Mouse (Mus musculus): ENCODE results near the gene Npc2.

The Npc2 gene

DNA sequence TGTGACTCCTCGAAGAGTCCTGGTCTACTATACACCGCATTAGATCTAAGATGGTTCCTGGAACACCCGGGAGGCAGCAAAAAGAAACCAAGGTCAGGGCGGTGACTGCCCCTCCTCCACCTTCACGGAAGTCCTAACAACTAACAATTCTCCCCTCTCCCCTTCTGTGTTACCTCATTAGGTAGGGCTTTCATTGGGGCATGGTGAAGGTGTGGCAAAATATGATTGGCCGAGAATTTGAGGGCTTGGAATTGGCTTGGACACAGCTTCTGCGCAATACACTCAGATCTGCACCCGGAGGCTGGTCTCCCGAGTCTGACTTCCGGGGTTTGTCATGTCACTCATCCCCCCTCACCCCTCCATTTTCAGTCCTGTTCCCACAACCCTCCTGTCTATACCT is 44.5 kb downstream of the Npc2 start:
- in situ Hi-C loops (cut with MboI; ENCODE audit: low sequenced_read_pairs) = no loop called here

DNA sequence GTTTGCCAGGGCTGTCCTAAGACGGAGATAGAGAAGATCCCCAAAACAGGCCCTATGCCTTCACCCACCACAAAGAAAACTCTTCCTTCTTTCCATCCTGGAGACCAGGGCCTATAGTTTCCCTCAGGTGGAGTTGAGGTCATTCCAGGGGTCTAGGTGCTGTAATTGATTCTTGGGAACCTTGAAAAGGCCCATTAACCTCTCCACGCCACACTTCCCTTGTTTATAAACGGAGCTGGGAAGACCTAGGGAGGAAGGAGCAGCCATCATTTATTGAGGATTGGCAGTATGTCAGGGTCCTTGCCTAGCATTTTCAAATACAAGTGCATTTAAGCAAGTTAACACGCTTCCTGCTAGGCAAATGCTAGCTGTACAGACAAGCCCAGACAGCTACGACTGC is 45.5 kb downstream of the Npc2 start:
- in situ Hi-C loops (cut with MboI; ENCODE audit: low sequenced_read_pairs) = no loop called here

DNA sequence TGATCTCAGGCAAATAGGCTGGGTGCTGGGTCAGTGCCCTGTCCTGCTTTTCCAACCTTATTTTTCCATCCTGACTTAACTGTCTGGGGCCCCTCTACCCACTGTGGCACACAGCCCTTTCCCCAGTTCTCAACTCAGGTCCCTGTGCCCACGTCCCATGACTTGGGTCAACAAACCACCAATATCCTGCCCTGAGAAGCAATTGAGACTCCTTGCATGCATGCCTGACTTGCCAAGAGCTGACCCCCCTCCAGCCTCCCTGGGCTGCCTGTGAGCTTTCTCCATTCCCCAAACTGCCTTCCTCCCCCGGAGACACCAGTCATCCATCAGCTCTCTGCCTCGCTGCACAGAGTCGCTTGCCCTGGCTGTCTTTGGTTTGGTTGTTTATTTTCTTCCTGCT is 46.0 kb downstream of the Npc2 start:
- in situ Hi-C loops (cut with MboI; ENCODE audit: low sequenced_read_pairs) = no loop called here

DNA sequence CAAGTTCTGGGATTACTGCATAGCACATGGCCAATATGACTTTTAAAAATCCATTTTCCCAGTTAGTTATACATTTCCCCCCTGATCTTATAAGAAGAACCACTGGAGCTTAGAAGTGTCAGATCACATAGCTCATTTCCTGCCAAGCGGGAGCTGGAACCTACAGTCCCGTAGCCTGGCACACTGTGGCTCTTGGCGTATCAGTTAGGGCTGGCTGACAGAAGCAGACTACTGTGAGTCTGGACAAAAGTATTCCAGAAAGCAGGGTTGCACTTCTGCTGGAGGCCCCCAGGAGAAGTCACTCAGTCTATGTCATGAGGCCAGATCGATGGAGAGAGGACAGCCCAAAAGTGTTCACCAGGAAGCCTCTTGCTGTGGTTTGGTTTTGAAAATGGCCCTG is 46.6 kb downstream of the Npc2 start:
- in situ Hi-C loops (cut with MboI; ENCODE audit: low sequenced_read_pairs) = no loop called here

DNA sequence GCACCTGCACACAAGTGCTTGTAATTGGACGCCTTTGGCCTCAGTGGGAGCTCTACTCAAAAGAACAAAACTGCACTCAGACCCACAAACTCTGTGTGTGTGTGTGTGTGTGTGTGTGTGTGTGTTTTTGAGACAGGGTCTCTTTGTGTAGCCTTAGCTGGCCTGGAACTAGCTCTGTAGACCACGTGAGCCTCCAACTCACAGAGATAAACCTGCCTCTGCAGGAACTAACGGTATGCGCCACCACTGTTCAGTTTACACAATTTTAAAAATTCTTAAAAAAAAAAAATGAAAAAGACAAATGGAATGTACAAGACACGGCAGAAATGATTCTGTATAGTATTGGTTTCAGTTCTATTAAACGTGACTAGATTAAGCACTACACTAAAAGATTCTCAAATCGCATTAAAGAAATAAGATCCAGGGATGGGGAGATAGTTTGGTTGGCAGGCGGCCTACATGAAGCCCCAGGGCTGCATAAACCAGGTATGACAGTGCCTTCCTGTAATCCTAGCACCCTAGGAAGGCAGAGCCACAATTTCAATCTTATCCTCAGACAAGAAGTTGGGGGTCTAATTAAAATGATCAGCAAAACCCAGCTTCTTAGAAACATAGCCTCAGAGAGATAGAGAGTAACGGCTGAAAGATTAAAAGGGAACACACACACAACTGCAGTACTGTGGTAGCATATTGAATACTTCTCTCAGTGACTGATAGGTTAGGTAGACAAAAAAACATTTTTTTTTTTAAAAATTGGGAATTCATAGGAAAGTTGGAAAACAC is 54.3 kb downstream of the Npc2 start:
- in situ Hi-C loops (cut with MboI; ENCODE audit: low sequenced_read_pairs) = no loop called here

DNA sequence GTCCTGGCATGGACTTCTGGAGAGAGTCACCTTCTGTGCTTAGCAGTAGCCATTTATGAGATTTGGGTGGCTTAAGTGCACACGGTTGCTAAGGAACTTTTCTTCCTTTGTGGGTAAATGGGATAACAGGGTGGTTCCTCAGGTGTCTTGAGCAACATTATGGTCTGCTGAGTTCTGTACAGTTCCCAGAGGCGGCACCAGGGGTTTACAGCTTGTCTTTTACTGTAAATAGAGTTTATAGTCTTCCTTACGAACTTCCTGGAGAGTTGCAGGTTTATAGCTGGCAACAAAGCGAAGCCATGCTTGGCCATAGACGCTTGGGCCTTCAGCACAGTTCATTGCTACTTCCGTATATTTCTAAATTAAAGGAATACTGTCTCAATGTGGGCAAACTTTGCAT is 58.4 kb downstream of the Npc2 start:
- in situ Hi-C loops (cut with MboI; ENCODE audit: low sequenced_read_pairs) = no loop called here

DNA sequence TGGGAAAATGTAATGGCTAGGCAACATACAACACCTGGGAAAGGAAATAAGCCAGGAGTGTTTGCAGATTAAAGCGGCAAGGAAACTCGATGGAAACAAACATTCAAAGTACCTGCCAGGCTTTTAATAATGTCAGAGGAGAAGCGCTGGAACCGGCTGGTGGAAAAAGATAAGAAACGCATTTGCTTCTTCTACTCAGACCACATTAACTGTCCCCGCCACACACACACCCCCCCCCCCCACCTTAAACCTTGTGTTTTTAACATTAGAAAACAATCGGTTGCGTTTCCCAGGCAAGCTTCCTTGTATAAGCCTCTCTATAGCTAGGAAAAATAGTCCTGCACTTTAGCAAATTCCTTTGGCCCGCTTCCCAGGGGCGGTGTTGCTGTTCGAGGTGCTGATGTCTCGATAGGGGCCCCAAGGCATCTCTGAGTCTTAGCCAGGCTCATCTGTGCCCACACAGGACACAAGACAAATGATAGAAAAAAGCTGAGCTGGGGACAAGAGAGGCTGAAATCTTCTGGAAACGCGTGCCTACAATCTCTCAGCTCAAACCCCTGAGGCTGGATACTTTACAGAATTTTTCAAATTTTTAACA is 63.0 kb downstream of the Npc2 start:
- in situ Hi-C loops (cut with MboI; ENCODE audit: low sequenced_read_pairs) = no loop called here

DNA sequence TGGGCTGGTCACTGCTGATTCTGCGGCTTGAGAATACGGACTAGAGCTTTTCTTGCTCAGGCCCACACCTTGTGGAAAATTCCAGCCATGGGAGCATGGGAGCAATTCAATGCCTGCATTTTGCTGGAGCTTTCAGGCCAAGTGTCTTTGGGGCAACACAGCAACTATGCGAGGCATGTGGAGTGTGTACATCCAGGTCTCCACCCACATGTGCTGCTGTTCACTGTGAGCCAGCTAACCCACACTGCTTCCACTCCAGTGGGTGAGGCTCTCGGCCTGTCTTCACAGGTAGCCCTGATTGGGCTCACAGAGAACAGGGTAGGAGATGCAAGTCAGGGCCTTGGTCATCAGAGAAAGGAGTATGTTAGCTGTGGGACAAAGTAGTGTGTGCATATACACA is 65.1 kb downstream of the Npc2 start:
- in situ Hi-C loops (cut with MboI; ENCODE audit: low sequenced_read_pairs) = no loop called here

DNA sequence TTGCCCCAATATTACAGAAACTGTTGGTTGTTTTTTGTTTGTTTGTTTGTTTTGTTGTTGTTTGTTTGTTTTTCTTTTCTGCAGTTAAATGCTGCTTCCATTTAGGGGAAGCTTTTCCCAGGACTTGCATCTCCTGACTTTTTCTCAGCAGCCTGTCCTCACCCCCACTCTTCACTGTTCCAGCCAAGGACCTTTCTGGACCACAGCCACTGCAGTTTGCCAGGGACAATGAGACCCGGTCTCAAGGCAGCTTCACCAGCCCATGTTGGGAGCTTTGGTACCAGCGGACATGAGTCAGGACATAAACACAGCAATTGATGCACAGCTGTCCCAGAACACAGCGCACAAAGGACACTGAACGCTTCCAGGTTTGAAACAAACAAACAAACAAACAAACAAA is 66.1 kb downstream of the Npc2 start:
- in situ Hi-C loops (cut with MboI; ENCODE audit: low sequenced_read_pairs) = no loop called here

Measured in CH12F3 (cell line).